Comparison of ENCODE assay signal across 8 mouse cellular contexts in genomic region chr4:125099458-125099857, GRCm38 (mm10). TPM values are rescaled to one million over a fixed set of nuclear protein-coding genes. Genes with fewer than 3 reads are reported as not detected.
DNase-seq lines count a peak whose midpoint lies in the region; ATAC-seq and TF ChIP-seq lines count a peak whose summit lies in the region.

No protein-coding gene starts in this region.

- H3K36me3 ChIP-seq in limb, embryonic 14.5 days (ENCODE audit: control insufficient read depth, insufficient read depth, low read length): peaks cover 22% of the 10 kb centered on the region

- peak; percentile 63 for ATAC-seq in granulocyte monocyte progenitor cell, adult 5-6 weeks (replicated peaks; ENCODE audit: poor library complexity, severe bottlenecking)
- ATAC-seq in limb, embryonic 14.5 days (ENCODE audit: low FRiP score, low read depth): 0 out of 2 replicates have a peak, but pooled peaks have one; percentile 30

- no peak overlapping the region for H3K4me2 ChIP-seq in limb, embryonic 14.5 days (replicated peaks; ENCODE audit: low read depth, low read length, severe bottlenecking)

- no peak overlapping the region for H3K4me3 ChIP-seq in limb, embryonic 14.5 days (replicated peaks; ENCODE audit: low read length)

- no peak overlapping the region for H3K27ac ChIP-seq in limb, embryonic 14.5 days (replicated peaks; ENCODE audit: low read depth, low read length)

- H3K9me3 ChIP-seq in limb, embryonic 14.5 days (ENCODE audit: control insufficient read depth, low read length): no peaks in the 10 kb centered on the region

- H3K4me1 ChIP-seq in limb, embryonic 14.5 days (ENCODE audit: control insufficient read depth, insufficient read depth, low read length): no peaks in the 10 kb centered on the region

- no peak for TF ChIP-seq POLR2A in limb, embryonic 14.5 days (IDR thresholded peaks at IDR 0.05; ENCODE audit: borderline replicate concordance, extremely low read depth, insufficient read depth, insufficient read length)

- no peaks in the 10 kb centered on the region for H3K27me3 ChIP-seq in limb, embryonic 14.5 days (ENCODE audit: control insufficient read depth, insufficient read depth, low read length)

- 6% methylated on average over 8 of the region's 8 CpGs for WGBS in limb, embryonic 14.5 days

- DNase-seq in 3T3-L1 (ENCODE audit: low read depth, low spot score): peak; percentile 92
- peak; percentile 90 for DNase-seq in adrenal gland, postnatal 10 days
- DNase-seq in embryo, embryonic 11.5 days (ENCODE audit: low read depth, low spot score): peak; percentile 77
- peak; percentile 57 to 86 for DNase-seq in kidney, adult 8-10 months
- DNase-seq in limb, embryonic 14.5 days (ENCODE audit: low spot score): peak; percentile 72
- DNase-seq in naive thymus-derived CD4-positive, alpha-beta T cell, adult 2 months (ENCODE audit: low read depth): peak; percentile 92
- peak; percentile 57 to 72 for DNase-seq in spleen, postnatal 36 days (ENCODE audit: low spot score in 2 of 2)

- no peak overlapping the region for H3K9ac ChIP-seq in limb, embryonic 14.5 days (ENCODE audit: low read depth, low read length, severe bottlenecking)

RNA-seq across cellular contexts. Expression of gene Meaf6, which starts 14.5 kb away (rescaled TPM):
- total RNA-seq in adrenal gland, postnatal 10 days (2021): 10 to 100 TPM; 23.8 to 36.0 TPM
- total RNA-seq in granulocyte monocyte progenitor cell, adult 5-6 weeks (2014; fragmentation: Nextera tagmentation): 53.2 and 99.6 TPM in 2 replicates
- total RNA-seq in granulocyte monocyte progenitor cell, adult 5-6 weeks (2017): 42.4 and 52.9 TPM in 2 replicates
- 71.7 and 74.5 TPM in 2 replicates for polyA plus RNA-seq in limb, embryonic 14.5 days (2012; rRNA removed)
- 60.1 and 64.3 TPM in 2 replicates for polyA plus RNA-seq in limb, embryonic 14.5 days (2014; fragmentation: Nextera tagmentation; extraction: Ambion mirVana)

RNA-seq across cellular contexts. Expression of gene Zc3h12a, which starts 28.2 kb away (rescaled TPM):
- total RNA-seq in adrenal gland, postnatal 10 days (2021): 1 to 10 TPM; 4.6 to 6.8 TPM
- total RNA-seq in granulocyte monocyte progenitor cell, adult 5-6 weeks (2014; fragmentation: Nextera tagmentation): 11.4 and 12.1 TPM in 2 replicates
- 2.6 and 2.8 TPM in 2 replicates for total RNA-seq in granulocyte monocyte progenitor cell, adult 5-6 weeks (2017)
- polyA plus RNA-seq in limb, embryonic 14.5 days (2012; rRNA removed): 3.0 and 3.2 TPM in 2 replicates
- polyA plus RNA-seq in limb, embryonic 14.5 days (2014; fragmentation: Nextera tagmentation; extraction: Ambion mirVana): 1.4 and 1.7 TPM in 2 replicates

RNA-seq across cellular contexts. Expression of gene Snip1, which starts 33.0 kb away (rescaled TPM):
- 10 to 100 TPM; 15.5 to 16.7 TPM for total RNA-seq in adrenal gland, postnatal 10 days (2021)
- 23.9 and 28.5 TPM in 2 replicates for total RNA-seq in granulocyte monocyte progenitor cell, adult 5-6 weeks (2014; fragmentation: Nextera tagmentation)
- total RNA-seq in granulocyte monocyte progenitor cell, adult 5-6 weeks (2017): 28.5 and 30.5 TPM in 2 replicates
- 20.5 and 20.7 TPM in 2 replicates for polyA plus RNA-seq in limb, embryonic 14.5 days (2012; rRNA removed)
- polyA plus RNA-seq in limb, embryonic 14.5 days (2014; fragmentation: Nextera tagmentation; extraction: Ambion mirVana): 33.1 and 35.0 TPM in 2 replicates

RNA-seq across cellular contexts. Expression of gene Dnali1, which starts 34.0 kb away (rescaled TPM):
- total RNA-seq in adrenal gland, postnatal 10 days (2021): not detected
- not detected in 2 replicates for total RNA-seq in granulocyte monocyte progenitor cell, adult 5-6 weeks (2014; fragmentation: Nextera tagmentation)
- total RNA-seq in granulocyte monocyte progenitor cell, adult 5-6 weeks (2017): not detected in 2 replicates
- polyA plus RNA-seq in limb, embryonic 14.5 days (2012; rRNA removed): 0.05 and 0.06 TPM in 2 replicates
- 0.11 and 0.18 TPM in 2 replicates for polyA plus RNA-seq in limb, embryonic 14.5 days (2014; fragmentation: Nextera tagmentation; extraction: Ambion mirVana)
